Mouse (Mus musculus): Measurements from ENCODE around the gene Sh3bp4.

Sh3bp4 gene

GRCm38 (mm10) chr1:89071371-89072142, 1.3 kb downstream of the Sh3bp4 start:
- no peak for DNase-seq

- no peak for DNase-seq
Observed at GRCm38 (mm10) chr1:89072143-89072990, 2.2 kb downstream of the Sh3bp4 start.

DNA sequence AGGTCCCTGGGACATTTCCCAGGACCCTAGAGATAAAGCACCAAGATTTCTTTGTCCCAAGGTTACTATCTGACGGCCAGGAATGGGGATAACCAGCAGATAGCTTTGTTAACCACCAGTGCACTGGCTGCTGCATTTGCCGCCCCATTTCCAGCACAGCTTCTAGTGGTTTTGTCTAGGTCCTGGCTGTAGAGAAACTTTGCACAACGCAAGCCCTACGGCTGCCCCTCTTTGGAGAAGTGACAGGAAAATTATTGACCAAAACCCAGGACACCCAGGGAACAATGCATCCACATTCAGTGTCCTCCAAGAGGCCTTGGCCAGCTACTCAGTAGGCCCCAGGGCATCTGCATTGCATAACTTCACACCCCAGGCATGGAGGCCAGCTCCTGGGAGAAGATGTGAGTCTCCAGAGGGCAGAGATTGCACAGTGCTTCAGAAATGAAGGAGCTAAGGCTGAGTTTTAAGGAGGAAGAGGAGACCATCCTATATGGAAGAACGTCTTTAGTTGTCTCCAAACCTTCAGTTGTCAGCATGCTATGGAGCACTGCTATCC, 3.2 kb downstream of the Sh3bp4 start:
- no peak for DNase-seq

GRCm38 (mm10) chr1:89074678-89075077, 4.5 kb downstream of the Sh3bp4 start:
- no peak for DNase-seq

- no peak for DNase-seq
Observed at GRCm38 (mm10) chr1:89075120-89075519, 4.9 kb downstream of the Sh3bp4 start.

- no peak for DNase-seq
Observed at GRCm38 (mm10) chr1:89076777-89077176, 6.6 kb downstream of the Sh3bp4 start.

DNA sequence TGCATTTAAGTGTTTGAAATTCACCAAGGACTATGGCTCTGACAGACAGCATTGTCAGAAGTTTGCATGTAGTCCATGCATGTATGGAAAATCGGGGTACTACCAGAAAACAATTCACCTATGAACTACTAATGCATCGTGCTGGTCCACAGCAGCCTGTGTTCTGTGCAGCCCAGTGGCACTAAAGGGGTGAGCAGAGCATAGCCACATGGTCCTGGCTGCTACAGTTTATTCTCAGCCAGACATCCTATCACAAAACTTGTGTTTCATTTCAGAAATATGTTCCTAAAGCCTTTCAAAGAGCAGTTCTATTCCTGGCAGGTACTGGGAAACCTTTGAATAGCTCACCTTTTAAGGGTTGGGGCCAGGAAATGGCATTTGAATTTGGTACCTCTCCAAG, 8.0 kb downstream of the Sh3bp4 start:
- DNase-seq, result no peak

GRCm38 (mm10) chr1:89078730-89079129, 8.5 kb downstream of the Sh3bp4 start:
- DNase-seq, result no peak

DNA sequence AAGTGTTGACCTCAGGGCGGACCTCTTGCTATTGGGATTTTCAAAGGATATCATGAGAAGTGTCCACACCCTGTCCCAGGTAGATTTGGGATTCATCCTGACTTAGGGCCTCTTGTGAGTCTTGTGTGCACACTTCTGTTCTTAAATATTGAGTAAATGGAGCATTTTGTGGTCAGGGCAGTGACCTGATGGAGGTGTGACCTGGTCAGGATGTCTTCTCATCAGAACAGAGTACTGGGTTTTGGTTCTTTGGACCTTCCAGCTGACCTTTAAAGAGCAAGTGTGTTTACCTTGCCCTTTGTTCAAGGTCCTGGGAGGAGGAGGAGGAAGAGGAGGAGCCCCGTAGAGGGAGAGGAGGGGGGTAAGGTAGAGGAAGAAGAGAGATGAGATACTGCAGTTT, 9.0 kb downstream of the Sh3bp4 start:
- no peak for DNase-seq

DNA sequence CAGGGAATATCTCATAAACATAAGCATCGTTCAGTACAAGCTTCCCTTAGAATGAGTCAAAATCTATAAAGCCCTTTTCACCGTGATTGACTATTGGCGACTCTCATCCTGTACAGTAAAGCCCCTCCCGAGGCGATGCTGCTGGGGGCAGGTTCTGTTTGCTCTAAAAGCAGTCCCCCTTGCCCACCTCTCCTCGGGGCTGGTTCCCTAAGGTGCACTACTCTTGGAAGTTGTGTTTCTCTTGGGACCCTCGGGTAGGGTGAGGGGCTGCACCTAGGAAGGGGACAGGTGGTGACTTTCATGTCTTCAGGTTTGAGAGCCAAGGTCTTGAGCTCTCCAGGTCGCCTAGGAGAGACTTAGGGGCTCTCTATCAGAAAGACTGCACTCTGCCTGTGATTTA, 10.2 kb downstream of the Sh3bp4 start:
- no peak for DNase-seq

DNA sequence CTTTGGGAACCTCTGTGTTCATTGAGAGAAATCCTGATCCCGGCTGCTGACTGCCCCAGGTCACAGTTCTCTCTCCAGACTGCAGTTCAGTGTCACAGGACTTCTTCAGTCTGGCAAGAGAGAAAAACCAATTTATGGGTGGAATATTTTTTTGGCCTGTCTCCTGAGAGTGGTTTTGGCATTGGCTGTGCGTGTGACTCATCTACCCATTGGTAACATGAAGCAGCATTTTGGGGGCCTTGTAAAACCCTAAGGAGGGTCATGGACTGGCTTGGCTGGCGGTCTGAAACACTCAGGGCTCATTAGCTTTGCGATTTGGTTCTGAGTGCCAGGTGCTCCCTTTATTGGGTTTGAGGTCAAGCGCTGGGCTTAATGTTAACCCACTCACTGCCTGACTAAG, 10.6 kb downstream of the Sh3bp4 start:
- DNase-seq, result no peak

DNA sequence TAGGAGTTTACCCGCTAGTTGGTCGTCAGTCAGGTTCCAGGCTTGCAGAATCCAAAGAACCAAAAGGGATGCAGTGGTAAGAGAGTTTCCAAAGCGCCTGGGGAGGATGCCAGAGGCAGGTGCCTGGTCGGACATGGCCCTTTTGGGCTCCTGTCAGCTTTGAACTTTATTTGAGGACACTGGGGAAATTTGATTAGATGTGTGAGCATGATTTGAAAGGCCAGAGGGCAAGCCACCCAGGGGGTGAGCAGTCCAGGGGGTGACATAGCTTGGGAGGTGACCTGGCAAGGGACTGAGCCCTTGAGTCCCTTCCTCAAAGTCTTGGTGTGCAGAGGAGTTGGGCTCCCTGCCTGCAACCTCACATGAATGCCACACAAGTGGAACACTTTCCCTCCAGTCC, 11.2 kb downstream of the Sh3bp4 start:
- DNase-seq, result no peak

DNA sequence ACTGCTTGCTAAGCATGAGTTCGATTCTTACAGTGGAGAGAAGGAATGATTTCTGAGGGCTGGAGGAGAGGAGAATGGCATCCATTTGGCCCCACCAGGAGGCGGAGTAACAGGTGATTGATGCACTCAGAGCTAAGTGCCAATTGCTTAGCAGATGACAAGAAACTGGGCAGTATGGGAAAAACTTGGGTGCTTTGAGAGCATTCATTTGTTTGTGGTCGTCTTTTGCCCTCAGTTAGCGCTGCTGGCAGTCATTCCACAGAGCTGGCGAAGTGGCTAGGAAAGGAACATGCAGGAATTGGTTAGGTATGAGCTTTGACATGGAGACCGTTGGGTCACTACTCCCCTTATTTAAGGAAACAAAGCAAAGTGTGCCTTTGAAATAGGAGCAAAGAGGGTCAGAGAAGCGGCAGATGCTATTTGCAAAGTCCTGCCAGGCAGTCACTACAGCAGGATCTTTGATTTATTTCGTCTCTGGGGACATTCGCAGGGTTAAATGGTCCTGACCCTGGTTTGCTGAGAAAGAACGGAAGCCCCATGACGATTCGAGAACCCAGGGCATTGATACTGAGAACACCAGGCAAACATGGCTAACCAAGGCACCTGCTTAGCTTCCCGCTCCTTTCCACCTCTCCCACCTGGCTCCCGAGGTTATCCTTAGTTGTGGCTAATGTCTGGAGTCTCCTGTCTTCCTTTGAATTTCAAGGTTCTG, 12.1 kb downstream of the Sh3bp4 start:
- DNase-seq, result no peak

GRCm38 (mm10) chr1:89086575-89087153, 16.4 kb downstream of the Sh3bp4 start:
- DNase-seq, result no peak

DNA sequence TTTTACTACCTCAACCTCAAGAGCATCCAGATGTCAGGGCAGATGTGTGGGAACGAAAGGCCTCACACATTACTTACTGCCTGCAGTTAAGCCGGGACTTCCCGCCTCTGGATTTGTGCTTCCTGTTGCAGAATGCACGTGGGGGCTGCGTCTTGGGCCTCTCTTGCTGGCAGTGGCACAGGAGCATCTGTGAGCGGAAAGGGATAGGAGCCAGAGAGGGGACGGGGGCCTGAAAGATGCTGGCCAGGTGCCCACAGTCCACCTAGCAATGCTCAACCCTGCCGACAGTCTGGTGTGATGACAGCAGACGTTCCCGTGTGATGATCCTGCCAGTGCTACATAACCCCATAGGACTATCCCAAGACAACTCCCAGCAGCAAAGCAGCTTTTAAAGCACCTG, 17.9 kb downstream of the Sh3bp4 start:
- no peak for DNase-seq

DNA sequence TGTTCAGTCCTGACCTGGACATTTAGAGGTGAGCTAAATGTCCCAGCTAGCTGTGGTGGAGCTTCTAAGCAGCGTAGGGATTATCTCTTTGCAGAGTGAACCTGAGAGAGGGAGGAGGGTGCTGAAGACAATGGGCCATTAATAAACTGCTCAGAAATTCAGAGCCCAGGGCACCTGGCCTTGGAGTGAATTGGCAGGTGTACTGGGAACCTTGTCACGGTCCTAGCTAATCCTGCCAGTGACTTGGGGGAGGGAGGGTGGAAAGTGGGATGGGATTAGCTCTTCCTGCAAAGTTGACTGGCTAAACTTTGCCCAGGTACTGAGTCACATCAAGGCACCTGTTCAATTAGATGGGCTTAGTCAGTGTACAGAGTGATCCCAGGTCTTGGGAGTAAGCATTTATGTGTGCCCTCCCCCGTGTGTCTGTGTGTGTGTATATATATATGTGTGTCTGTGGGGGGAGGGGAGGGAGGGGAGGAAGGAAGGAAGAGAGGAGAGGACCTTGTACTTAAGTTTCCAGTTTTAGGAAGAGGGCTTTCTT, 18.6 kb downstream of the Sh3bp4 start:
- no peak for DNase-seq

- no peak for DNase-seq
Observed at GRCm38 (mm10) chr1:89089821-89090600, 19.8 kb downstream of the Sh3bp4 start.

GRCm38 (mm10) chr1:89090676-89091075, 20.5 kb downstream of the Sh3bp4 start:
- no peak for DNase-seq

DNA sequence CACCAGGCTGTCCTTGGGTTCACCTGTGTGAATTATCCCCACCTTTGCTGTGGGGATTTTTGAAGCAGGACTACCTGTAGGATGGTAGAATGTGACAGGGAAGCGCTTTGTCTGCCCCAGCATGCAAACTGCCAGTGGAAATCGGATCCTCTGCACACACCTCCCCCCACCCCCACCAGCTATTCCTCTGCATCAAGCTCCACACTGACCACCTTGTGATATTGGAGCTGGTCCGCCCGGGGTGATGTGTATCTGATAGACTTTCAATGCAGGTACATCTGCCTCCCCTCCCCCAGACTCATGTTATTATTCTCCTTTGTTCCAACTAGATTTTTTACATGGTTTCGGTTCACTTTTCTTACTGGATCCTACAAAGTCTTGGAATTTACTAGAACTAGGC, 21.8 kb downstream of the Sh3bp4 start:
- DNase-seq, result no peak

DNA sequence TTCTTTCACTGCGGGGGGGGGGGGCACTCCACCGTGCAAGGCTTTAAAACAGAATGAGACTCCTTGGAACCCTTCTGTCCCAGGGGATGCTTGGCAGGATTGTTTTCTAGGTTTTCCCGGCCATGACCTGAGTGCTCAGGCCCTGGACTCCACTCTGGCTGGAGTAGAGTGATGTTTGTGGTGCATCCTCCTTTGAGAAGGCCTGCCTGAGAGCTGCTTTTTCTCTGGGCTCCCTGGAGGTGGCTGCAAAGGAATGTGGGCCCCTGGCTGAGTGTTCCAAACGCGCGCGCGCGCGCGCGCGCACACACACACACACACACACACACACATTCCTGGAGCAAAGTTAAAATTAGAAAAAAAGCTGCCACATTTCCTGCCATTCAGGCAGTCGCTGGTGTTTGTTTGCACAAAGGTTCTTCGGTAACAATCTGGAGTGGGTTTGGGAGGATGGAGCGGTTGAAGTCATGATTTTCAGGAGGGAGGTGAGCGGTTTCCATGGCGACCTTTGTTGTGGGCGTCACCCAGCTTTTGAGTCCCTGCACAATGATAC, 22.3 kb downstream of the Sh3bp4 start:
- DNase-seq, result peak; percentile 63

GRCm38 (mm10) chr1:89093696-89094095, 23.5 kb downstream of the Sh3bp4 start:
- DNase-seq, result no peak
